Mouse (Mus musculus) CD4-positive, CD25-positive, alpha-beta regulatory T cell, adult 2 months (primary cell): Measurements from ENCODE around the gene Llgl2.
"Not testable (repeated sequence)": the region's sequence is repeated elsewhere in the genome, so short reads cannot be mapped to it uniquely, and the experiment has no call there.

Experiments used
- DNase-seq: peaks from one replicate; pipeline ENCODE4 v3.0.0-alpha.2; 2012; ENCODE audit warnings: low read depth, low spot score

Llgl2 gene

DNA sequence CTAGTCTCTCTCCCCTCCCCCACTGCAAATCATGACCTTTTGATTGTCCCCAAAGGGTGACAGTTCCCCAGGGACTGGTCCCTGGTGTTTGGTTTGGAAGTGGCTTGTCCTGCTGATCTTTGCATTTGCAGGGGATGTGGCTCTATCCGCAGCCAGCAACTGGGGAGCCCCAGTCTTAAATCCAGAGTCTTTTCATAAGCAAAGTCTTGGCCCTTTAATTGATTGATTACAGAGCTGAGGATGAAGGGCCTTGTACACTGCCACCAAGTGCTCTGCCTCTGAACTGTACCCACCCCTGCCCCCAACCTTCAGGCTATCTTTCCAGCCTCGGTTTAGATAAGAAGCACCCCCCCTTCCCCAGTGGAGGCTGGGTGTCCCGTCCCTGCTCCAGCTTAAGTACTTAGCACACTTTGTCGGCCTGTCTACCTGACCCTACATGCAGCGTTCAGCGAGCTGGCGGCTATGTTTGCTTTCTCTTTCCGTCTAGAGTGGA, 9.2 kb downstream of the Llgl2 start:
- DNase-seq: no peak

GRCm38 (mm10) chr11:115834033-115834432, 10.2 kb downstream of the Llgl2 start:
- no peak for DNase-seq

DNA sequence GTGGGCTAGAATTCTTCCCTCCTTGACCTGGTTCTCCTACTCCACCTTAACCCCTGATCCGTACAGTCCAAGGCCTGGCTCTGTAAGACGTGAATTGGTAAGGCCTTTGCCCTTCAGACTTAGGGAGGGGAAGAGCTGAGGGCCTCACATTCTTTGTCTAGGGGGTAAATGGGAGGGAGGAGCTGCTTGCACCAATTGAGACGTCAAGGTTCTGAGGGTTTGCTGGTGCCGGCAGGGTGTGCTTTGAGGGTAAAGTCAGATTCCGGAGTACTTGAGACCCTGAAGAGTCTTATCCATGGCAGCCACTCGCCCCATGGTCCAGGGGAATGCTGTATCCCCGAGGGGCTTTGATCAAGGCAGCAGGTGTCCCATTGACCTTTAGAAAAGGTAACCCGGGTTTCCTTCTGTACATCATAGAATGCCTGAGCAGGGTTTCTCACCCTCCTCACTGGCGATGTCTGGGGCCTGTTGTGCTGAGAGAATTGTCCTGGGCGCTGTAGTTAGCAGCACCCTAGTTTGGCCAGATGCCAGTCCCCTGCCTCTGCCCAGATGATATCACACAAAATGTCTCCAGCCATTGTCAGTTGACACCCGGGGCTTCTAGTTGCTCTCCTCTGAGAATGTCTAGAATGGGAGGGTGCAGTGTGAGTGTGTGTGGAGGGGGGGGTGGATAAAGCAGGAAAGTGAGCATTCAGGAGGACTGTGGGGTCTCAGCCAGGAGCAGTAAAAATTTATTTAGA, 13.0 kb downstream of the Llgl2 start:
- DNase-seq: no peak

GRCm38 (mm10) chr11:115837606-115838345, 13.9 kb downstream of the Llgl2 start:
- no peak for DNase-seq

DNA sequence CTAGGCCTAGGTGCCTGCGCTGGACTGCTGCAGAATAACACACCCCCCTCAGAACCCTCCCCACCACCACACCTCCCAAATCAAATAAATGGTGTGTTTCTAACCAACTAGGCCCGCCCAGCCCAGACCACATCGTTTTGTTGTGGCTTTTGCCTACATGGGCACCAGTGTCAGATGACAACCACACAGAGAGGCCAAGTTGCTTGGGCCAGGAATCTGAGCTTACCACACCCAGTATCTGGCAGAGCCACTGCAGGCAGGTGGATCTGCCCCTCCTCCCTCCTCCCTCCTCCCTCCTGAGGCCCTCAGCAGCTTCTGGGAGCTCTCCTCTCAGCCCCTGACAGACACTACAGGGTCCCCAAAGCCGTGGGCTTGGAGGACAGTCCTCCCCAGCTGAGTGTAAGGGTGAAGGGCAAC, 15.1 kb downstream of the Llgl2 start:
- DNase-seq: no peak

DNA sequence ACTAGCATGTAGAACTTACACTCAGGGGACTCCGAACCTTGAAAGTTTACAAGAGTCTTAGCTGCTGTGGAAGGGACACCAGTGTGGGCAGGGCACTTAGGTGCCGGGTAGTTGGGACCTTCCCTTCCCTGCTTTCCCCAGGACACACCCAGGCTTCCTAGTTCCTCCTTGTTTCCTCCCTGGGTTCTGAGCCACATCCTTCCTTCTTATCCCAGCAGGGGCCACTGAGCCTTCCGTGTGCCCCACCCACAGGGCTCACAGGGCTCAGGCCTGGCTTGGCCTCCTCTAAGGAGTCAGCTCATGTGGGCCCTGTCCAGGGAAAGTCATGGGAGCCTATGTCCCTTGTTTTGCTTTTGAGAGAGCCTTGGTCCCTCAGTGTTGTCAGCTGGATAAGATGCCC, 15.9 kb downstream of the Llgl2 start:
- no peak for DNase-seq

- peak; percentile 23 for DNase-seq
Observed at GRCm38 (mm10) chr11:115841044-115841443, 17.2 kb downstream of the Llgl2 start.

DNA sequence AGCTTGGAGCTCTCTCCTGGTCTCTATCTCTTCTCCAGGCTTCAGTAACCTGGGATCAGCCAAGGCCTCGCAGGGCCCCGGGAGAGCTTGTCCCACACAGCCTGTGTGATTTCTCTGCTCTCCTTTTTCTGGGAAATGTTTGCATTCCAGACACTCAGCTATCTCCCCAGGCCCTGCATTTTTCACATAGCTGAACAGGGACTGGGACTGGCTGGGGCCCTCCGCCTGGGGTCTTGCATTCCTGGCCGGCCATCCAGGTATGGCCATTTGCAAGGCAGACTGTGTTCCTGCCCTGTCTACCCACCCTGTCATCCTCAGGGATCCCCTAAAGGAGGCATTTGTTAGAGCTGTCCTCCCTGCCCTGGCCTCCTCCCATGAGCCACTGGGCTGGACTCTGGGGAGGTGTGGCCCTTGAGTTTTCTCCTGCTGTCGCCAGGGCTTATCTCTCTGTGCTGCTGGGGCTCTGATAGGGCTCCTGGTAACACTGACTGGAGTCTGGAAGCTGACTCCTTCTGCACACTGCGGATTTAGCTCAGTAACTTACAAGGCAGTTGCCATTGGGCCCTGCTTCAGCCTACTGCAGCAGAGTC, 18.2 kb downstream of the Llgl2 start:
- no peak for DNase-seq

GRCm38 (mm10) chr11:115843141-115843890, 19.5 kb downstream of the Llgl2 start:
- DNase-seq: no peak

GRCm38 (mm10) chr11:115843891-115844239, 20.0 kb downstream of the Llgl2 start:
- DNase-seq: no peak

DNA sequence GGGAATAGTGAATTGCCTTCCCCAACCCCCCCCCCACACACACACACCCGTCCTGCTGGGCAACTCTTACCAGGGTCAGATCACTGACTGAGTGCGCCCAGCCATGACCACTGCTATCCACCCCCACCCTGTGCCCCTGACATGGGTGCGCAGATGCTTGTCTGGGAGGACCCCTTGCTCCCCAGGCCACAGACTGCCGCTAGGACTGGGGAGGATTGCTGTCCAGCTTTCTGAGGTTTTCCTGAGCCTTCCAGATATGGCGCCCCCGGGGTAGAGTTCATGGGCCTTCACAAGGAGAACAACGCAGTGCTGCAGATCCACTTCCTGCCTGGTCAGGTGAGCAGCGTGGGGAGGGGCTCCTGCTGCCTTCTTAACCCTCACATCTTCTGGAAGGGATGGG, 20.4 kb downstream of the Llgl2 start:
- DNase-seq: no peak

GRCm38 (mm10) chr11:115845819-115846218, 22.0 kb downstream of the Llgl2 start:
- no peak for DNase-seq

DNA sequence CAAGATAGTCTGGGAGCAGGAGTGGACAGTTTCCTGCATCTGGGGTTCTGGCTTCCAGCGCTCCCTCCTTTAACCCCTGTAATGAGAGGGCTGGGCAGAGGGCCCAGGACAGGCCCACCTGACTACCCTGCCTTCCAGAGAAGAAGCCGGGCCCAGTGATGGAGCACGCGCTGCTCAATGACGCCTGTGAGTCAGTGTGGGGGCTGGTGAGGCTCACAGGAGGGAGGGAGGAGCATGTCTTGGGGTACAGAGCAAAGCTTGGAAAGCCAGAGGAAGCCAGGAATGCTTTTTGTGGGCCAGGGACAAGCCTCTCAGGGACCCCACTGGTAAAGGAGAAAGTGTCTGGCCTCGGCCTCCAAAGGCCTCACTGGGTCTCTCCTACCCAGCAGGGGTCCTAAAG, 30.8 kb downstream of the Llgl2 start:
- DNase-seq: no peak

- not testable (repeated sequence) for DNase-seq
Observed at GRCm38 (mm10) chr11:115857146-115857545, 33.3 kb downstream of the Llgl2 start.

DNA sequence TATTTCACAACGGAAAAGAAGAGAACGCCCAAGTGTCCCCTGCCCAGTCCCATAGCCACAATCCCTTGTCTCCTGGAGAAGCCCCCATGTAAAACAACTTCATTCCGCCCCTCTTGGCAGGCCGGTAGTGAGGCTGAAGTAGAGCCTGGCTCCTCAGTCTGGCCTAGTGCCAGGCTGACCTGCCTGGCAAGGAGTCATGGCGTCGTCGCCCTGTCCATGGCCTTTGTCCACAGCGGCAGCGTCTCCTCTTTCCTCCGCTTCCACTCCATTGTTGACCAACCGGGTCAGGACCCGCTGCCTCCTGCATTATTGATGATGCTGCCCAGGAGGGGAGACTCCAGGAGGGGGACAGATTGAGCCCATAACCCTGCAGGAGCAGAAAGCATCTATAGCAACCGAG, 34.1 kb downstream of the Llgl2 start:
- DNase-seq: no peak

DNA sequence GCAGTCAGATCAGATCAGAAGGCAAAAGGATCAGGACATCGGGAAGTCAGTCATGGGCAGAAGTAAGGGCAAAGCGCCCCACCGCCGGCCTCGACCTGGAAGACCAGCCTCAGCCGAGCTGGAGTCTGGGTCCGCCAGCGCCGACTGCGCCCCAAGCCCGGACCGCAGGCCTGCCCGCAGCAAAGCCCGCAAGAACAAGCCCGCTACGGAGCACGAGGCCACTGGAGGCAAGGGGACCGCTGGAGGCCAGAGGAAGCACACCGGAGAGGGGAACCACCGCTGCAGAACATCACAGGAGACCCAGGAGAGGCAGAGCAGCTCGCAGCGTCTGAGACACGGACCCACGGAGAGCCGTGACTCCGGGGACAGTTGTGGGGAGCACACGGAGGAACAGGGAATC, 34.5 kb downstream of the Llgl2 start, which contains the start of gene Myo15b:
Myo15b (plus strand) TSS at position 53 of the 400 bp plus-strand sequence.
- peak; percentile 24 for DNase-seq

DNA sequence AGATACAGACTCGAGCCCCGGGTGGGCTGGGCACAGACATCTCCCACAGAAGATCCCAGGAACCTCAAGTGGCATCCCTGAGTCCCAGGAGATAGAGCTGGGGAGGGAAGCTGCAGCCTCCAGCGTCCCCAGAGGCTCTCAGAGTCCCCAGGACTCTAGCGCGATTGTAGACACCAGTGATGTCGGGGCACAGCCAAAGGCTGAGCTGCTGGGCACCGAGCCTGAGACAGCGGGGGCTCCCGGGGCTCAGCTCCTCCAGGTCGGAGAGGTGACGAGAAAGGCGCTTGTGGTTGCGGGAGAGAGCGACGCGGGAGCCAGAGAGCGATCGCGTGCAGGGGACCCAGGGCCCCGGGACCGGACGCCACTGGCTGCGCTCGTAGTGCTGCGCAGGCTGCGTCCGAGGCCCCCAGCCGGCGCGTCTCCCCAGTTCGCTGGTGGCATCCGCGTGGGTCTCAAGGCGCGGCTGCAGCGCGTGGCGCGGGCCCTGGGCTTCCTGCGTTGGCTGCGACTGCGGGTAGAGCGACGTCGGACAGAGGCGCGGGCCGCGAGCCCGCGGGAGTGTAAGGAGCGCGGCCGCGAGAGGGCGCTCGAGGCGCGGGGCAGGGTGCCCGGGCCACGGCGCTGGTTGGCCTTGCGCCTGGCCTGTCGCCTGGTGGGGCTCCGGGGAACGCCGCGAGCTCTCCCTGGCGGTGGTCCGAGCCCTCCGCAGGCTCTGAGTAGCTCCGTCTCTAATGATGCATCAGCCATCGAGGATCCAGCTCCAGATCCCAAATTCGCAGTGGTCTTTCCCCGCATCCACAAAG, 35.5 kb downstream of the Llgl2 start:
- DNase-seq: peak; percentile 92

DNA sequence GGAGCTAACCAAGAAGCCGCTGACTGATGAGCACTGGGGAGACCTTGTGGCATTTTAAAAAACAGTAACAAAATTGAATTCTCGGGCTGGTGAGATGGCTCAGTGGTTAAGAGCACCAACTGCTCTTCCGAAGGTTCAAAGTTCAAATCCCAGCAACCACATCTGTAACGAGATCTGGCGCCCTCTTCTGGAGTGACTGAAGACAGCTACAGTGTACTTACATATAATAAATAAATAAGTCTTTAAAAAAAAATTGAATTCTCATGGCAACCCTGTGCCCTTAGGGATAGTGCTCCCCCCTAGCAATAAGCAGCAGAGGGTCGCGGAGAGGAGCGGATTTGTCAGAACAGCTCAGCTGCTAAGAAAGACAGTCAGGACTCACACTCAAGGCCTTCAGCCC, 40.0 kb downstream of the Llgl2 start:
- no peak for DNase-seq

GRCm38 (mm10) chr11:115869393-115869792, 45.5 kb downstream of the Llgl2 start:
- DNase-seq: no peak

- no peak for DNase-seq
Observed at GRCm38 (mm10) chr11:115872437-115872836, 48.6 kb downstream of the Llgl2 start.

GRCm38 (mm10) chr11:115875935-115876334, 52.1 kb downstream of the Llgl2 start:
- DNase-seq: no peak
